Mouse (Mus musculus): ENCODE data around the gene Amh. TPM values are rescaled to one million over a fixed set of nuclear protein-coding genes. Genes with fewer than 3 reads are reported as not detected.
"Not testable (repeated sequence)": the region's sequence is repeated elsewhere in the genome, so short reads cannot be mapped to it uniquely, and the experiment has no call there.

Amh gene
- total RNA-seq, 2 experiments from 2014 or later = not detected

DNA sequence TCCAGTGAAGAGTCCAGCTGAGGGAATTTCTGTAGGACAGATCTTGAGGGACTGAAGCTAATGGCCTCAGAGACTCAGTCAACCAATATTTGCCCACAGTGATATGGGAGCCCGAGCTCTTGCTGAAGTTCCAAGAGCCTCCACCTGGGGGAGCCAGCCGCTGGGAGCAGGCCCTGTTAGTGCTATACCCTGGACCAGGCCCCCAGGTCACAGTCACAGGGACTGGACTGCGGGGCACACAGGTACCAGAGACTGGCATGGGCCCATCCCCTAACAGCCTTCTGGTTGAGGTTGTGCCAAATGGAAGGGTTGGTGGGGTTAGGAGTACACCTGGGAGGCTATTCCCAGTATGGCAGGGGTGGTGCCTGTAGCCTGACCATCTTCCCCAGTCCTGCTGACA, 882 bp downstream of the Amh start:
- ATAC-seq (replicated peaks; ENCODE audit: low FRiP score, poor library complexity, severe bottlenecking) = peak; percentile 76

DNA sequence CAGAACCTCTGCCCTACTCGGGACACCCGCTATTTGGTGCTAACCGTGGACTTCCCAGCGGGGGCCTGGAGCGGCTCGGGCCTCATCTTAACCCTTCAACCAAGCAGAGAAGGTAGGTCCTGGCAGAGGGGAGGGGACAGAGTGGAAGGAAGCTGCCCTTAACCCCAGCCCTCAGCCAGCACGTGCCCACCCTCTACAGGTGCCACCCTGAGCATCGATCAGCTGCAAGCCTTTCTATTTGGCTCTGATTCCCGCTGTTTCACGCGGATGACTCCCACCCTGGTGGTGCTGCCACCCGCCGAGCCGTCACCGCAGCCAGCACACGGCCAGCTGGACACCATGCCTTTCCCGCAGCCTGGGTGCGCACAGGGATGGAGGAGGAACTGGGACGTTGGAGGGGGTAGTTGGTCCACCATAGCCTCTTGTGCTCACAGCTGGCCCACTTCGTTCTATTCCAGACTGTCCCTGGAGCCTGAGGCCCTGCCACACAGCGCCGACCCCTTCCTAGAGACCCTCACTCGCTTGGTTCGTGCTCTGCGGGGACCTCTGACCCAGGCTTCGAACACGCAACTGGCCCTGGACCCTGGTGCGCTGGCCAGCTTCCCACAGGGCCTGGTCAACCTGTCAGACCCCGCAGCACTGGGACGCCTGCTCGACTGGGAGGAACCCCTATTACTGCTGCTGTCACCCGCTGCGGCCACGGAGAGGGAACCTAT, 1.5 kb downstream of the Amh start:
- ATAC-seq (replicated peaks; ENCODE audit: low FRiP score, poor library complexity, severe bottlenecking) = no peak

DNA sequence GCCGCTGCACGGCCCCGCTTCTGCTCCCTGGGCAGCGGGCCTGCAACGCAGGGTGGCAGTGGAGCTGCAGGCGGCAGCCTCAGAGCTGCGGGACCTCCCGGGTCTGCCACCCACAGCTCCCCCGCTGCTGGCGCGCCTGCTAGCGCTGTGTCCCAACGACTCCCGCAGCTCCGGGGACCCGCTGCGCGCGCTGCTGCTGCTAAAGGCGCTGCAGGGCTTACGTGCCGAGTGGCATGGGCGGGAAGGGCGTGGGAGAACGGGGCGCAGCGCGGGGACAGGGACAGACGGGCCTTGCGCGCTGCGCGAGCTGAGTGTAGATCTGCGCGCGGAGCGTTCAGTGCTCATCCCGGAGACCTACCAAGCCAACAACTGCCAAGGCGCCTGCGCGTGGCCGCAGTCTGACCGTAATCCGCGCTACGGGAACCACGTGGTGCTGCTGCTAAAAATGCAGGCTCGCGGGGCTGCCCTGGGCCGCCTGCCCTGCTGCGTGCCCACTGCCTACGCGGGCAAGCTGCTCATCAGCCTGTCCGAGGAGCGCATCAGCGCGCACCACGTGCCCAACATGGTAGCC, 2.1 kb downstream of the Amh start:
- ATAC-seq (replicated peaks; ENCODE audit: low FRiP score, poor library complexity, severe bottlenecking) = no peak

DNA sequence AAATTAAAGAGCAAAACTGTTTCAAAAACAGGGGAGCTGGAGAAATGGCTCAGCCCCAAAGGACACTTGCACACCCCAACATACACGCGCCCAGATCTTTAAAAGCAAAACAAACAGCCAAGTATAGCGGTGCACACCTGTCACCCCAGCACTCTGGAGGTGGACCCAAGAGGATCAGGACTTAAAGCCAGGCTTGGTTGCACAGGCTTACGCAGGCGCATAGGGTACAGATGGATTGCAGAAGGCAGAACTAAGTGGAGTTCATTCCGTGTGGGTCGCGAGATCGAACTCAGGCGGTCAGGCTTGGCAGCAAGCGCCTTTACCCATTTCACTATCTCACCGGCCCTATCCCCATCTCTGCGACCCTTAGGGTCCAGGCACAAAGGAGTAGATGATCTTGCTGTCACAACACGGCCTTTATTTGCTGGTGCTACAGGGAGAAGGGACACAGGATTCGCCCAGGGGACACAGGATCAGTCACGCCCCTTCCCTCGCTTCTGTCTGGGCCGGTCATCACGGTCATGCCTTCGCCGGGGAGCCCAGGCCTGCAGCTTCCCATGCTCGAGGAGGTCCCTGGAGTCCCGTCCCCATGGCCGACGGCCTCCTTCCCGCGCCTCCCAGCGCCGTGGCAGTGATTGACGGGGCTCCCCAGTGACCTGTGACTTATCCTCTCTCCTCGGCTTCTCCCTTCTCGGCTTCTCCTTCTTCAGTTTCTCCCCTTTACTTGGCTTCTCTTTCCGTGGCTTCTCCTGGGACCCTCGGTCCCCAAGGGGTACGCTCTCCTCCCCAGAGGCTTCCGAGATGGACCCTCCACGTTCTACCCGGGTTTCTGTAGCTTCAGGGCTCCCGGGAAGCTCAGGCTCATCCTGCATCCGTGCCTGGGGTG, 3.3 kb downstream of the Amh start:
- no peak for ATAC-seq (replicated peaks; ENCODE audit: low FRiP score, poor library complexity, severe bottlenecking)

DNA sequence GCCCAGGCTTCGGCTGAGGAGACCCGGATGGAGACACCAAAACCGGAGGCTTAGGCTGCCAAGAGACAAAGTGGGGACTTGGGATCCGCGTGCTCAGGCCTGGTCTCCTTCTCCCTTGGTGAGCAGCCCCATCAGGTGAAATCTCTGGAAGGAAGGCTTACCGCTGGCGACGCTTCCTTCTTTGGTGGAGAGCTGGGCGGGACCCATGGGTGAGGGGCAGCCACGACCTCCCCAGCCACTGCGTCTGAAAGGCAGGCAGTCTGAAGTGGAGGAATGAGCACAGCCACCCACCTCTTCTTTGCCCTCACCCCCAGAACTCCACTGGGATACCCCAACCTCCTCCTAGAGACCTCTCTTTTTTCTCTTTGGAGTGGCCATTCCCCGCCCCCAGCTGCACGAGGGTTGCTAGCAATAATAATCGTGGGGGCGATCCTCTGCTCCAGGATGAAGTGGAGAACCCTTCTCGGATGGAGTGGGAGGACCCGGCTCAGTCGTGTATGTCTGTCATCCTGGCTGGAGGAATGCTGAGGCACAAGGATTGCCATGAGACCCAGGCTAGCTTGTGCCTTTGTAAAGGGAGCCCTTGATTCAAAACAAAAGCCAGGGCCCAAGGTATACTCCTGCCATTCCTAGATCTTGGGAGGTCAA, 4.1 kb downstream of the Amh start:
- ATAC-seq (replicated peaks; ENCODE audit: low FRiP score, poor library complexity, severe bottlenecking) = no peak

DNA sequence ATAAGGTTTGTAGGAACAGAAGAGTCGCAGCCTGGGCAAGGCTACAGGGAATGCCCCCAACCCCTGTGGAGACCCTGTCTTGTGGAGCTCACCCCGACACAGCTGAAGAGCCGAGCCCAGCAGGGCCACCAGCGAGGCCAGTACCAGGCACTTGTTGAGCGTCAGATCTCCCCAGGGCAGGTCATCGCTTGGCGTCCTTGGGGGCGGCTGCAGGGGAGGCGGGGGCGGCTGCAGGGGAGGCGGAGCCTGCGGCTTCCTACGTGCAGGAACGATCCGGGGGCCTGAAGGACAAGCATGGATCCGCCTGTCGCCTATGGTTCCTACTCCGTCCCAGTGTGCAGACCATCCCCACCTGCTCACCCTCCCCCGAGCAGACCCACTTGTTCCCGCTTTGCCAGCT, 5.0 kb downstream of the Amh start:
- ATAC-seq (replicated peaks; ENCODE audit: low FRiP score, poor library complexity, severe bottlenecking) = no peak

DNA sequence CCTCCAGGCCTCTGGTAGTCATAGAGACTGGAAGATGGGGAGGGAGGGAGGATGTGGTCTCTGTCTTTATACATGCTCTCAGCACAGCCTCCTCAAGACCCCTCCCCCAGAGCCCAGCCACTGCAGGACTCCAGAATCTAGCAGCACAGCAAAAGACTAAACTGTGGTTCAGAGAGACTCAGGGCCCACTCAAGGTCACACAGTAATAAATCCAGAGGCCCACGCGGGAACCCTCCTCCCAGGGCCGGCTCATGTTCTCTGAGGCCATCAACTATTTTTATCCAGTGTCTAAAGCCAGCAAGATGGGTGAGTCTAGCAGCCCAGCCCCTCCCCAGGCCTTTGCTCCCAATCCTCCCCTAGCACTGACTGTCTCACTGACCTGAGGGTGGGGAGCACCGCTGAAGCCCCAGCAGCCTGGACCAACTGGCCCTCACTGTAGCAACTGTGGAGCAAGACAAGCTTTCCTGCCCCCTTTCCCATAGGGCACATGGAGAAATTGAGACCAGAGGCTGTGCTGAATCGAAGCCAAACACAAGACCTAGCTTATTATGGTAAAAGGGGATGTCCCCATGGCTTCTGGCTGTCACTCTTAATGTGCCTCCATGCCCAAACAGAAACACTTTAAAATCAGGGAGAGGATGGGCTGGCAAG, 7.5 kb downstream of the Amh start:
- no peak for ATAC-seq (replicated peaks; ENCODE audit: low FRiP score, poor library complexity, severe bottlenecking)

DNA sequence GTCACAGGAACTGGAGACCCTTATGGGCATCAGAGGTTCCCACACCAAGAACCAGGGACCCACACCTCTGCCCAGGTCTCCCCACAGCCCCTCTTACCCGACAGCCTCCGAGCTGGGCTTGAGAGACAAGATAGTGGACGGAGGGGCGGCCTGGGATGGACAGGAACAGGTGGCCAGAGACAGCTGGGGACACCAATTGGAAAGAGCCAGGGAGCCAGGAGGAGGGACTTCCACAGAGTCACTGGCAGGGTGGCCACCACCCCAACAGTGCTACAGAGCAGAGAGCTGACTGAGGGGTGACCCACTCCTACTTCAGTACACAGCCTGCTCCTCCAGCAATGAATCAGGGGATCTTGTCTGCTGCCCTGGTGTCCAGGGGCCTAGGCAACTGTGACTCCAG, 8.3 kb downstream of the Amh start, which contains the start of gene Jsrp1:
Gene Jsrp1, minus strand, starts transcription at position 133 of the 400 bp plus-strand sequence.
- ATAC-seq (replicated peaks; ENCODE audit: low FRiP score, poor library complexity, severe bottlenecking) = no peak

DNA sequence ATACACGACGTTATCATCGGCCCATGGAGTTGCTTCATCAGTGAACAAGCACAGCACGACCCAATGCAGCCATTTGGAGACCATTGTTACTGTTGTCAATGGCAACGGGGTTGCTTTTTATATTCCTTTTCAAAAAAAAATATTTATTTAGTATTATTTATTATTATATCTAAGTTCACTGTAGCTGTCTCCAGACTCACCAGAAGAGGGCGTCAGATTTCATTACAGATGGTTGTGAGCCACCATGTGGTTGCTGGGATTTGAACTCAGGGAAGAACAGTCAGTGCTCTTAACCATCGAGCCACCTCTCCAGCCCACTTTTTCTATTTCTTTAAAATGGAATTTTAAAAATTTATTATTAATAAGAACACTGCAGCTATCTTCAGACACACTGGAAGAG, 9.8 kb downstream of the Amh start:
- no peak for ATAC-seq (replicated peaks; ENCODE audit: low FRiP score, poor library complexity, severe bottlenecking)

DNA sequence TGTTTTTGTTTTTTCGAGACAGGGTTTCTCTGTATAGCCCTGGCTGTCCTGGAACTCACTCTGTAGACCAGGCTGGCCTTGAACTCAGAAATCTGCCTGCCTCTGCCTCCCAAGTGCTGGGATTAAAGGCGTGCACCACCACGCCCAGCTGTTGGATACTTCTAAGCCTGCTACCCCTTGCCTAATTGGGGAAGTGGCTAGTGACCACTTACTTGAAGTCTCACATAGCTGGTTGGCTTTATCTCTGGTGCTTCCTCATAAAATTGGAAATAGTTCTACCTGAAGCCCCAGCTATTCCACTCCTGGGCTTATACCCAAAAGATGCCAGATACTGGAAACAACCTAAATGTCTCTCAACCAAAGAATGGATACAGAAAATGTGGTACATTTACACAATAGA, 11.3 kb downstream of the Amh start:
- not testable (repeated sequence) for ATAC-seq (replicated peaks; ENCODE audit: low FRiP score, poor library complexity, severe bottlenecking)

DNA sequence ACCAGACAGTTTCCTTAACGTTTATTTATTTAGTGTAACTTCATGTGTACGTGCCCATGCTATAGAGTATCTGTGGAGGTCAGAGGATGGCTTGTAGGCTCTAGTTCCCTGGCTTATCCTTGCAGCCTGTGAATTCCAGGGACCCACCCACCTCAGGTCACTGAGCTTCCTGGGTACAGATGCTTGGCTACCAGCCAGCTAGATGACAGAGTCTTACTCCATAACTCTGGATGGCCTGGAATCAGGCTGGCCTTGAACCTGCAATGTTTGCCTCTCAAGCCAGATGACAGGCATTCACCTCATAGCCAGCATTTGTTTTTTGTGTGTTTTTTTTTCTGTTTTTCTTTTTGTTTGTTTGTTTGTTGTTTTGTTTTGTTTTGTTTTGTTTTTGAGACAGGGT, 12.1 kb downstream of the Amh start:
- no peak for ATAC-seq (replicated peaks; ENCODE audit: low FRiP score, poor library complexity, severe bottlenecking)

DNA sequence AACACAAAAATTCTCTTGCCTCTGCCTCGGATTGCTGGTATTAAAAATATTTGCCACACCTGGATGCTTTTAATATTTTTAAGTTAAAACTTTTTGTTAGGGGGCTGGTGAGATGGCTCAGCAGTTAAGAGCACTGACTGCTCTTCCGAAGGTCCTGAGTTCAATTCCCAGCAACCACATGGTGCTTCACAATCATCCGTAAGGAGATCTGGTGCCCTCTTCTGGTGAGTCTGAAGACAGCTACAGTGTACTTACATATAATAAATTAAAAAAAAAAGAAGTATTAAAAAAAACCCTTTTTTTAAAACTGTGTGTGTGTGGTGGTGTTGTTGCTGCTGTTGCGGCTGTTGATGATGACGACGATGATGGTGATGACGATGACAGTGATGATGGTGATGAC, 12.9 kb downstream of the Amh start:
- ATAC-seq (replicated peaks; ENCODE audit: low FRiP score, poor library complexity, severe bottlenecking) = not testable (repeated sequence)

DNA sequence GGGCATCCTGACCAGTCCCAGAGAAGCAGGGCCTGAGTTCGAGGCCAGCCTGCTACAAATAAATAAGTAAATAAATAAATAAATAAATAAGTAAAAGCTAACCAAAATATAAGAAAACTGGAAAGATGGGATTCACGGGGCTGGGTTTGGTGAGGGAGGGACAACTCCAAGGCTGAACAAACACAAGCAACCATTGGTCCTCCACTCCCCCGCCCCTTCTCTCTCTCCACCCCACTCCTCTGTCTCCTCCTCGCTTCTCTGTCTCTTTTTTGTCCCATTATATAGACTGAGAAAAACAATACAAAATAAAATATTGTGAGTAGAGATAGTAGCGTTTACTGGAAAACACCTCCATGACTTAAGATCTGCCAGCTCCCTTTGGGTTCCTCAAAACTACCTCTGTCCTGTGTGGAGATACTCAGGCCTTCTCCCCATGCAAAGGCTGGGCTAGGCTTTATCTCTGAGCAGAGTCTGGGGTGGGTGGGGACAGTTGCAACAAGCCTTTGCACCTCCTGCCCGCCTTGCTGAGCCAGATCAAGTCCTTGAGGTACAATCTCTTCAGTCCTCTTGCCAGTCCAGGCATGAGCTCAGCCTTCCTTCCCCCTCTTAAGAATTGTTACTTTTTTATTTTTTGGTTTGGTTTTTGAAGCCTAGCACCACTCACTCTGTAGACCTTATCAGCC, 13.7 kb downstream of the Amh start:
- ATAC-seq (replicated peaks; ENCODE audit: low FRiP score, poor library complexity, severe bottlenecking) = peak; percentile 99

DNA sequence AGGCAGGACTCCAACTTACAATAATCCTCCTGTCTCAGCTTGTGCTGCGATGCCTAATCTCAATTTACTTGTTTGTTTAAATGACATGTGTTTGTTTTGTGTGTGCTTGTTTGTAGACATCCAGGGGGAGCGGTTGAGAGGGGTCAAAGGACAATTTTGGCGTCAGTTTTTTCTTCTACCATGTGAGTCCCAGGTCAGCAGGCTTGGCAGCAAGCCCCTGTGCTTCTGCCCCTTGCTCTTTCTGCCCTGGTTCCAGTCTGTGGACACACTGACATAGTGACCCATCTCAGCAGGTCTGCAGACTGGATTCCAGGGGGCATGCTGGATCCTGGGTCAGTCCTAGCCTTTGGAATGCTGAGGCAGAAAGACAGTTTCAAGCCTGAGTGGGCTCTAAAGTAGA, 14.4 kb downstream of the Amh start:
- peak; percentile 0; the same call in 1 of the 2 replicates for ATAC-seq (replicated peaks; ENCODE audit: low FRiP score, poor library complexity, severe bottlenecking)

DNA sequence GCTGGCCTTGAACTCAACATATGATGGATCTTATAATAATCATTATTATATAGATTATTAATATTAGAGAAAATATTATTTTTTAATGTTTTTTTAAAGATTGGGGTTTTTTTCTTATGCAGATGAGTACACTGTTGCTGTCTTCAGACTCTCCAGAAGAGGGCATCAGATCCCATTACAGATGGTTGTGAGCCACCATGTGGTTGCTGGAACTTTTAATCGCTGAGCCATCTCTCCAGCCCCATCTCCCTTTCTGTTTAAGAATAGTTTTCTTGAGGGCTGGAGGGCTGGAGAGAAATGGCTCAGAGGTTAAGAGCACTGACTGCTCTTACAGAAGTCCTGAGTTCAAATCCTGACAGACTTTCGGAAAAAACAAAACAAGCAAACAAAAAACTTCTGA, 16.9 kb downstream of the Amh start:
- ATAC-seq (replicated peaks; ENCODE audit: low FRiP score, poor library complexity, severe bottlenecking) = no peak

DNA sequence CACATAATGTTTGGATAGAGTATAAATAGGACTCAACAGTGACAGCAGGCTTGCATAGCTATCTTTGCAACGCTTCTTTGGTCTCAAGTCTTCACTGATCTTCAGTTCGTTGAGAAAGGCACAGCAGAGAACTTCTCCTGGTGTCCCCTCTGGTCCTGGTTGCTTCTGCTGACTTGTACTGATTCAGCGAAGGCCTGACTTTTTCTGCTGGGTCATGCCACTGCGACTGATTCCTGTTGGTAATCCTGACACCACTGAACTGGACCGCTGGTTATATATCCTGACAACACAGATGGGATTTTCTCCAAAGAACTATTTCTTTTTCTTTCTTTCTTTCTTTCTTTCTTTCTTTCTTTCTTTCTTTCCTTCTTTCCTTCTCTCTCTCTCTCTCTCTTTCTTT, 17.5 kb downstream of the Amh start:
- ATAC-seq (replicated peaks; ENCODE audit: low FRiP score, poor library complexity, severe bottlenecking) = no peak

DNA sequence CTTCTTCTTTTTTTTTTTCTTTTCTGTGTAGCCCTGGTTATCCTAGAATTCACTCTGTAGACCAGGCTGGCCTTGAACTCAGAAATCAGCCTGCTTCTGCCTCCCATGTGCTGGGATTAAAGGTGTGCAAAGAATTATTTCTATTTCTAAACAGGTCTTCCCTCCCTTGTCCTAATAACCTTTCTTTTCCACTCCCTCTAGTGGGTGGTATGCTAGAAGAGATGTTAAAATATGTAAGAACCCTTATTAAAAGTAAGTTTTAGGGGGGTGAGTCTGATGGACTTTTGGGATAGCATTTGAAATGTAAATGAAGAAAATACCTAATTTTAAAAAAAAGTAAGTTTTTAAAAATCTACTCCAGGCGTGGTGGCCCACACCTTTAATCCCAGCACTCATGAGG, 18.3 kb downstream of the Amh start:
- ATAC-seq (replicated peaks; ENCODE audit: low FRiP score, poor library complexity, severe bottlenecking) = no peak

DNA sequence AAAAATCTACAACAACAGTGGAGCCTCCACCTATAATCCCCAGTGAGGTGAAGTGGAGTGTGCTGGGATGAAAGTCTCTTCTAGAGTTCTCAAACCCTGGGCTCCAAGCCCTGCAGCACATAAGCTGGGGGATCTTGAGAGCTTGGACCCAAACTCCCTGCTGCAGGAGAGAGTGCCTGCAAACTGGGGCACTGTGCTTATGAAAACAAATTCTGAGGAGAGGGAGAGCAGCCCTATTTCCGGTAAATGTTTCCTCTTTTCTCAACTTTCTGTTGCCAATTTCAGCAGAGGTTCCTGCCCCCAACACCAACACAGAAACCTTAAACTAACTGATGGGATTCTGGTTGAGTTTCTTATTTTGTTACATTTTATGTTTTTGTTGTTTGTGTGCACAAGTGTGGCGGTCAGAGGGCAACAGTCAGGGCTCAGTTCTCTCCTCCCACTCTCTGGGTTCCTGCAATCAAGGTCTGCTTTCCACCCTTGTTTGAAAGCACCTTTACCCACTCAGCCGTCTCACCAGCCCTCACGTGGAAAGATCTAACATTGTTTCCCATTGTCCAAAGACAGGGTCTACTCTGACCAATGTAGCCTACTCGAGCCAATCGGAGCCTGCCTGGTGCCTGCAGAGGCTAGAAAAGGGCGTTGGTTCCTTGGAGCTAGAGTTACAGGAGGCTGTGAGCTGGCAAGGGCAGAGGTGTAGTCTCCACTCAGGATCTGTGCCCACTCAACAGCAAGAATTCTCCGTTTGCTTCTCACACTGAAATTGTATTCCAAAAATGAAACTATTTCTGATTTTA, 19.0 kb downstream of the Amh start:
- ATAC-seq (replicated peaks; ENCODE audit: low FRiP score, poor library complexity, severe bottlenecking) = peak; percentile 57

DNA sequence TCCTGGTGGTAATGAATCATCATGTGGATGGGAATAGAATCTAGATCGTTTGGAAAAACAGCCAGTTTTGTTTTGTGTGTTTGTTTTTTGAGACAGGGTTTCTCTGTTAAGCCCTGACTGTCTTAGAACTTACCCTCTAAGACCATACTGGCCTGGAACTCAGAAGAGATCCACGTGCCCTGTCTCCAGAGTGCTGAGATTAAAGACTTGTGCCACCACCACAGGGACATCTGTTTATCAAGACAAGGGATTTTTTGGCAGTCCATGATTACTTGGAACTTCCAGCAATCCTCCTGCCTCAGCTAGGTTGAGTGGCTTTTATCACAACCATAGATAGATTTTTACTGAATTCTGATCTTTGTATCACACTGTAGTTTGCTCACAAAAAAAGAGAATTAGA, 19.8 kb downstream of the Amh start:
- ATAC-seq (replicated peaks; ENCODE audit: low FRiP score, poor library complexity, severe bottlenecking) = no peak

All from erythroid progenitor cell, adult 5-6 weeks (primary cell).